Mouse (Mus musculus): ENCODE data around the gene Rftn1. TPM values are rescaled to one million over a fixed set of nuclear protein-coding genes. Genes with fewer than 3 reads are reported as not detected.

Gene Rftn1
- polyA plus RNA-seq, 1 experiment: not detected

DNA sequence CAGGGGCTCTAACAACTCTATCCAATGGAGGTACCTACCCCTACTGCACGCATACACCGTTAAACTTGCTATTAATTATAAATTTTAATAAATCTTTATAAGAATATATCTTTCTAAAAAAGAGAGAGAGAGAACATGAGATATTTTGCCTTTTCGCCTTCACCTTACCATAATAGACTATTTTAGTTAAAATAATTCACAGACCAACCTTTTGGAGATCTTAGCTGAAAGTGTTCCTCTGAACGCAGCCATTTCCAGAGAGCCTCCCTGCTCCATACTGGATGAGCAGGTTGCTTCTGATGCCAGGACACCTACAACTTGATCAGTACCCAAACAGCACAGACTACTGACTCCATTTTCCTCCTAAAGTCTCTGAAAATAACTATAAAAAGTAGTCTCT is 94.2 kb downstream of the Rftn1 start:
- WGBS: 98% methylated on average over 4 of the region's 4 CpGs
- TF ChIP-seq POLR2A (IDR thresholded peaks at IDR 0.05; ENCODE audit: insufficient read depth, low read depth, low read length): no peak
- TF ChIP-seq CTCF (IDR thresholded peaks at IDR 0.05; ENCODE audit: insufficient read depth, low read depth, low read length): no peak
- Histone ChIP-seq H3K4me1 (ENCODE audit: control insufficient read depth, insufficient read depth, low read length) (no peaks in the 10 kb centered on the region), H3K27ac (ENCODE audit: insufficient read depth, low read depth, low read length) (no peak overlapping the region), H3K4me3 (ENCODE audit: insufficient read depth, low read depth, low read length) (no peak overlapping the region)

DNA sequence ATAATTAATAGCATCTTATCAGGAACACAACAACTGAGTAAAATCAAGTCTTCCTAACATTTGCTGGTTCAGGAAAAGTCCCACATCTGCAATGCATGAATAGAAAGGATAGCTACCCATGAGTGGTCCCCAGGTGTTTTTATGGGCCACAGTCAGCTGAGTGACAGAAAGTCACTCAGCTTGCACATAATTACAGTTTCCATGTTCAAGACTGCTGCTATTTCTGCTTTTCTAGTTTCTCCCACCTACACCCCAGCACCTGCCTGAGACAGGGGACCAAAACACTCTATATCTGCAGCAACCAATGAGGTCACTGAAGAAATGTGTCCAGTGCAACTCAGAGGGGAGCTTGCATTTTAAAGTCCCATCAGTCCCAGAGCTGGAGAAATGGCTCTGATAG is 95.9 kb downstream of the Rftn1 start:
- H3K4me3 ChIP-seq (ENCODE audit: insufficient read depth, low read depth, low read length): no peak overlapping the region
- TF ChIP-seq POLR2A (IDR thresholded peaks at IDR 0.05; ENCODE audit: insufficient read depth, low read depth, low read length) (no peak), CTCF (IDR thresholded peaks at IDR 0.05; ENCODE audit: insufficient read depth, low read depth, low read length) (no peak)
- H3K4me1 ChIP-seq (ENCODE audit: control insufficient read depth, insufficient read depth, low read length): no peaks in the 10 kb centered on the region
- no peak overlapping the region for H3K27ac ChIP-seq (ENCODE audit: insufficient read depth, low read depth, low read length)

DNA sequence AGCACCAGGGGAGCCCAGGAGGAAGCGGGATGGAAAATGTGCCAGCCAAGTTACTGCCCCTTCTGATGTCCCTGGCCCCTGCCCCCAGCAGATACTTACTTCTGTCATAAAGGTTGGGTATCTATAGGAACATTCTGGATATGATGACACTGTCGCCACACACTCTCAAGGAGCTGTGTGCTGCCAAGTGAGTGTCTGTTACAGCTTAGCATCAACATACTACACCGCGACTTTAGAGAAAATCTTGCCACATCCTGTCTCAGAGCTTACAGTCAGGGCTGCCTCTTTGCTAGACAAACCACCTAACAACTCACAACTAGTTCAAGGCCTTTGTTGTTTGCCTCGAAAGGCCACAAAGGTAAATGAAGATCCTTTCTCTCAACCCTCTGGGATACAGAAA is 96.4 kb downstream of the Rftn1 start:
- no peak overlapping the region for H3K27ac ChIP-seq (ENCODE audit: insufficient read depth, low read depth, low read length)
- 96% methylated on average over 5 of the region's 5 CpGs for WGBS
- H3K4me1 ChIP-seq (ENCODE audit: control insufficient read depth, insufficient read depth, low read length): no peaks in the 10 kb centered on the region
- no peak for TF ChIP-seq CTCF (IDR thresholded peaks at IDR 0.05; ENCODE audit: insufficient read depth, low read depth, low read length)
- TF ChIP-seq POLR2A (IDR thresholded peaks at IDR 0.05; ENCODE audit: insufficient read depth, low read depth, low read length): no peak
- no peak overlapping the region for H3K4me3 ChIP-seq (ENCODE audit: insufficient read depth, low read depth, low read length)

DNA sequence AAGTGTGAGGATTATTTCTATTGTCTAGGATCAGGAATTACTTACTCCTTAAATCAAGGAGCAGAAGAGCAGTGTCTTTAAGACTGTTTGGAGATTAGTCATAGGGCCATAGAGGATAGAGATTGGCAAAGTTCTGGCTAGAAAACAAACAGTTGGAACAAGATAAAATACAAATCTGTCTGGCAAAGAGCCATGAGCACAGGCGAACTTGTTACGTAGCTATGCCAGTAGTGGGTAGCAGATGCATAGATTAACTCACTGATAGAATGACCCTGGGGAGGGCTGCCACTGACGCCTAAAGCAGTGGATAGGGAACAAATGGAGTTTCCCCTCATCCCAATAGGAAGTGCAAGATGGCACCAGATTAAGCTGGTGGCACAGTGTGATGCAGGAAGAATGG is 97.1 kb downstream of the Rftn1 start:
- TF ChIP-seq CTCF (IDR thresholded peaks at IDR 0.05; ENCODE audit: insufficient read depth, low read depth, low read length): no peak
- 73% methylated on average over 3 of the region's 3 CpGs for WGBS

DNA sequence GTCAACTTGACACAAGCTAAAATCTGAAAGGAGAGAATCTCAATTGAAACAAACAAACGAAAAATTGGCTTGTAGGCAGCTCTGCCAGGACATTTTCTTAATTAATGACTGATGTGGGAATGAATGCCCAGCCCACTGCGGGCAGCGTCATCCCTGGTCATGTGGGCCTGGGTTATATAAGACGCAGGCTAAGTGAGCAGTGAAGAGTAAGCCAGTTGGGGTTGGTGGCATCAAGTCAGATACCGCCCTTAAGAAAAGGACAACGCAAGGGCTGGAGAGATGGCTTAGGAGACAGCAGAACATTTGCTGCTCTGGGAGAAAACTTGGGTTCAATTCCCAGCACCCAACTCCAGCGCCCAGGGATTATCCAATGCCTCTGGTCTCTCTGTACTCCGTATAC is 97.6 kb downstream of the Rftn1 start:
- Histone ChIP-seq H3K27ac (ENCODE audit: insufficient read depth, low read depth, low read length) (no peak overlapping the region), H3K4me3 (ENCODE audit: insufficient read depth, low read depth, low read length) (no peak overlapping the region), H3K4me1 (ENCODE audit: control insufficient read depth, insufficient read depth, low read length) (no peaks in the 10 kb centered on the region)
- TF ChIP-seq POLR2A (IDR thresholded peaks at IDR 0.05; ENCODE audit: insufficient read depth, low read depth, low read length) (no peak), CTCF (IDR thresholded peaks at IDR 0.05; ENCODE audit: insufficient read depth, low read depth, low read length) (no peak)
- 84% methylated on average over 8 of the region's 8 CpGs for WGBS

More for the DNA sequence above, 97.1 kb downstream of the Rftn1 start:
- no peak overlapping the region for H3K4me3 ChIP-seq (ENCODE audit: insufficient read depth, low read depth, low read length)
- no peak overlapping the region for H3K27ac ChIP-seq (ENCODE audit: insufficient read depth, low read depth, low read length)
- H3K4me1 ChIP-seq (ENCODE audit: control insufficient read depth, insufficient read depth, low read length): no peaks in the 10 kb centered on the region

DNA sequence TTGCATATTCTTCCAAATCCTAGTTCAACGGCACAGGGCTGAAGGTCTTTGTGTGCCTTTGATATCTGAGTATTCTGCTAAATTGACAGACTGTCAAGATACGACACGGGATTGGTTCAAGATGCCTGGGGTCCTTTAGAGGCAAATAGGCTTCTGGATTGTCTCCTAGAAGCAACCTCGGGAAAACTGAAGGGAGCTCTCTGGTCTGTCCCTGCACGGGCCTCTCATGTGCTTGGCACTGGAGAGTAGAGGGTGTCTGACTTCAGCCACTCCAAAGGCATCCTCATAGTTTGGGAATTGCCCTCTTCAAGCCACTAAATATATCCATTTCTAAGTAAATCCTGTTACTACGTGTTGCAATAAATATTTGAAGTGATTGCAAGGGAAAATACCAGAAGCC is 98.6 kb downstream of the Rftn1 start:
- WGBS: 83% methylated on average over 6 of the region's 6 CpGs
- no peak for TF ChIP-seq CTCF (IDR thresholded peaks at IDR 0.05; ENCODE audit: insufficient read depth, low read depth, low read length)
- no peak for TF ChIP-seq POLR2A (IDR thresholded peaks at IDR 0.05; ENCODE audit: insufficient read depth, low read depth, low read length)

DNA sequence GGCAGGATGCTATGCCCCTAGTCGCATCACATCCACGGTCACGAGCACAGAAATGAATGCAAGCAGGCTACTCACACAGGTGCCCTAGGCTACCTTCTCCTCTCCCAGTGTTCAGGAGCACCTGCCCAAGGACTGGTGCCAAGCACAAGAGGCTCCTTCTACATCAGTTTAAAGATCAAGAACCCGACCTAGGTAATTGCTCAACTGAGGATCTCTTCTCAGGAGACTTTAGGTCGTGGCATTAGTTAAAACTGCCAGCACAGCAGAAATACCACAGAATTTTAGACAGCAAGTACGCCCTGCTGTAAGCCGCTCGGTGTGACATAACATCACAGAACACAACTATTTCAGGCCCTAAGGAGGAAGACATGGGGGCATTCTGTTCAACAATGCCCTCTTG is 100.7 kb downstream of the Rftn1 start:
- WGBS: 93% methylated on average over 8 of the region's 8 CpGs
- Histone ChIP-seq H3K27ac (ENCODE audit: insufficient read depth, low read depth, low read length) (no peak overlapping the region), H3K4me3 (ENCODE audit: insufficient read depth, low read depth, low read length) (no peak overlapping the region), H3K4me1 (ENCODE audit: control insufficient read depth, insufficient read depth, low read length) (no peaks in the 10 kb centered on the region)
- no peak for TF ChIP-seq POLR2A (IDR thresholded peaks at IDR 0.05; ENCODE audit: insufficient read depth, low read depth, low read length)
- no peak for TF ChIP-seq CTCF (IDR thresholded peaks at IDR 0.05; ENCODE audit: insufficient read depth, low read depth, low read length)

More for the DNA sequence above, 98.6 kb downstream of the Rftn1 start:
- Histone ChIP-seq H3K27ac (ENCODE audit: insufficient read depth, low read depth, low read length) (no peak overlapping the region), H3K4me3 (ENCODE audit: insufficient read depth, low read depth, low read length) (no peak overlapping the region), H3K4me1 (ENCODE audit: control insufficient read depth, insufficient read depth, low read length) (no peaks in the 10 kb centered on the region)

DNA sequence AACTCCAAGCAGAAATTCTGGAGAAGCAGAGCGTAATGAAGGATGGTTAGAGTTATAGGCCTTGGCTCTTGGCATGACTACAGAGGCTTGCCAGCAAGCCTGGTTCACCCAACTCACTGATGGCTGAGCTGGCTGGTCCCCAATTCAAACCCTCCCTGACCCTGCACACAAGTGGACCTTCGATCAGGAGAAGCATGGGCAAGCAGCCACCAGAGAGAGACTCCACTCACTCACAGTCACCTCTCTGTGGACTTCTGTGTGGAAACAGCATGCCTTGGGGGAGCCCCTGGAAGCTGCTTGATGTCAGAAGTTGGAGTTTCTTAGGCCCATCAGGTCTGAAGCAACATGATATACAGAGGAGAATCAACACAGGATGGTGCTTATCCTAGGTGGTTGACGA is 102.4 kb downstream of the Rftn1 start:
- Histone ChIP-seq H3K4me1 (ENCODE audit: control insufficient read depth, insufficient read depth, low read length) (no peaks in the 10 kb centered on the region), H3K4me3 (ENCODE audit: insufficient read depth, low read depth, low read length) (no peak overlapping the region), H3K27ac (ENCODE audit: insufficient read depth, low read depth, low read length) (no peak overlapping the region)
- 76% methylated on average over 3 of the region's 3 CpGs for WGBS
- TF ChIP-seq CTCF (IDR thresholded peaks at IDR 0.05; ENCODE audit: insufficient read depth, low read depth, low read length) (no peak), POLR2A (IDR thresholded peaks at IDR 0.05; ENCODE audit: insufficient read depth, low read depth, low read length) (no peak)

DNA sequence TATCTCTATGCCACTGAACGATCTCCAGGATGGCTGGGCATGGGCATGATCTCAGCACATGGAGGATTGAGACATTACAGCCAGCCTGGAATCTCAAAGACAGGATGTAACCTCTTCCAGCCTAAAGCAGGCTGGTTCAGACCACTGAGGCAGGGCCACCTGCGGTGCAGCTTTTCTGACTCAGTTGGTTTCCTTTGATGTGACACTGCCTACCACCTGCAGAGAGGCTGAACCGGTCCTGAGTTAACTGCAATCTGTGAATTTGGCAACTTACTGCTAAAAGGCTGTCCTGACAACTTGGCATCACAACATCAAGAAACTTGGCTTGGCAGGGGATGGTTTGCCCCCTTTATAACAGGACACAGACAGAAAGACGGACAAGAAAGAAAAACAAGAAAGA is 103.6 kb downstream of the Rftn1 start:
- no peak overlapping the region for H3K27ac ChIP-seq (ENCODE audit: insufficient read depth, low read depth, low read length)
- H3K4me1 ChIP-seq (ENCODE audit: control insufficient read depth, insufficient read depth, low read length): no peaks in the 10 kb centered on the region
- WGBS: 67% methylated on average over 4 of the region's 4 CpGs
- no peak overlapping the region for H3K4me3 ChIP-seq (ENCODE audit: insufficient read depth, low read depth, low read length)
- TF ChIP-seq POLR2A (IDR thresholded peaks at IDR 0.05; ENCODE audit: insufficient read depth, low read depth, low read length) (no peak), CTCF (IDR thresholded peaks at IDR 0.05; ENCODE audit: insufficient read depth, low read depth, low read length) (no peak)

DNA sequence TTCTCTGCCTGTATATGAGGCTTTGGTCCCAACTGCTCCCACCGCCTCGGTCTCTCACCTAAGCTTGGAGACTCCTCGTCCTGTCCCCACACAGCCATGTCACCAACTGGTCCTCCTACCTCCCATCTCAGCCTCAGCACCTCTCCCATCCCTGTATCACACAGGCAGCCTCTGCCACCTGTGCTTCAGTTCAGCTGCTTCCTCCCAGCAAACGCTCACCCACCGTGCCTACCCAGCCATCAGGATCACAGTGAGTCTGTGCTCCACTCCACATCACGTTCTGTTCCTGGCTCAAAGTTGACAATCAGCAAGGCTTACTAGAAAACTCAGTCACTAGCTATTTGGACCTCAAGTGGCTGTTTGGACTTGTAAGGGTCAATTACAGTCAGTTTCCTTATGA is 105.8 kb downstream of the Rftn1 start:
- Histone ChIP-seq H3K27ac (ENCODE audit: insufficient read depth, low read depth, low read length) (no peak overlapping the region), H3K4me1 (ENCODE audit: control insufficient read depth, insufficient read depth, low read length) (no peaks in the 10 kb centered on the region), H3K4me3 (ENCODE audit: insufficient read depth, low read depth, low read length) (no peak overlapping the region)
- TF ChIP-seq POLR2A (IDR thresholded peaks at IDR 0.05; ENCODE audit: insufficient read depth, low read depth, low read length): no peak
- TF ChIP-seq CTCF (IDR thresholded peaks at IDR 0.05; ENCODE audit: insufficient read depth, low read depth, low read length): no peak
- WGBS: 87% methylated on average over 6 of the region's 6 CpGs
